Mouse (Mus musculus): ENCODE results near the gene Aup1.

GRCm38 (mm10) chr6:83011756-83012155 lies 42.6 kb upstream of the Aup1 start:
- TF ChIP-seq CTCF (IDR thresholded peaks at IDR 0.05; ENCODE audit: low read depth), result peak; percentile 19; the same call in 1 of the 2 replicates
- TF ChIP-seq EP300 (IDR thresholded peaks at IDR 0.05; ENCODE audit: low read depth), result no peak
